Mouse (Mus musculus) G1E (cell line): ENCODE measurements at regions not wholly inside any gene's neighbourhood (a gene's known extent, or its start where the extent isn't known, plus 50 kb on each side); places are given as distances from the start of the nearest gene placed in this dataset.
A peak's percentile ranks its signal among the peaks of the same experiment; 100 is the strongest.

ENCODE experiments used
- ATAC-seq: 2 replicates; pipeline ENCODE4 v1.8.0; 2016; ENCODE audit warnings: mild to moderate bottlenecking; ENCODE audit not compliant: insufficient number of reproducible peaks, poor library complexity, low FRiP score, severe bottlenecking; ENCODE audit errors: extremely low read depth
- DNase-seq: peaks from one replicate; pipeline ENCODE4 v3.0.0; 2012; ENCODE audit warnings: low spot score
- H3K27me3 ChIP-seq: 2 replicates; pipeline ENCODE4 v1.6.1; 2012; ENCODE audit warnings: mild to moderate bottlenecking, low read length, inconsistent platforms; ENCODE audit not compliant: insufficient read depth
- H3K36me3 ChIP-seq: replicated peaks from 2 replicates; pipeline ENCODE3; 2012; ENCODE audit warnings: mild to moderate bottlenecking, inconsistent platforms
- H3K4me1 ChIP-seq: 2 replicates; pipeline ENCODE4 v1.6.1; 2012; ENCODE audit warnings: low read depth, low read length, inconsistent platforms, mixed read lengths; ENCODE audit not compliant: insufficient read depth
- H3K4me3 ChIP-seq: 2 replicates; pipeline ENCODE4 v1.5.1; 2012; ENCODE audit warnings: low read depth, mild to moderate bottlenecking, inconsistent platforms, low read length, moderate library complexity, mixed read lengths
- H3K9me3 ChIP-seq: replicated peaks from 2 replicates; pipeline ENCODE4 v1.6.1; 2012; ENCODE audit warnings: inconsistent platforms
- CTCF ChIP-seq: IDR thresholded peaks from 2 replicates; pipeline ENCODE4 v1.5.1; 2012; ENCODE audit warnings: low read depth, low read length, inconsistent platforms, mixed read lengths
- GATA1 ChIP-seq: IDR thresholded peaks from 2 replicates; pipeline ENCODE4 v1.6.1; 2012; ENCODE audit warnings: borderline replicate concordance, low read length, inconsistent platforms, mixed read lengths
- GATA2 ChIP-seq: IDR thresholded peaks from 2 replicates; pipeline ENCODE4 v1.6.1; 2012; ENCODE audit warnings: low read depth, low read length, inconsistent platforms, borderline replicate concordance
- POLR2AphosphoS5 ChIP-seq: IDR thresholded peaks from 2 replicates; pipeline ENCODE4 v1.6.1; 2012; ENCODE audit warnings: low read depth, low read length, inconsistent platforms; ENCODE audit not compliant: insufficient replicate concordance
- TAL1 ChIP-seq: conservative IDR thresholded peaks from 2 replicates; pipeline ENCODE4 v1.6.1; 2012; ENCODE audit warnings: low read depth, low read length, inconsistent platforms, mixed read lengths

GRCm38 (mm10) chr4:125319343-125319742, 171.2 kb upstream of the Grik3 start:
- no peak for DNase-seq
- peaks cover 76% of the 10 kb centered on the region for H3K9me3 ChIP-seq
- no peak for ATAC-seq
- no peak overlapping the region for H3K4me3 ChIP-seq
- TF ChIP-seq POLR2AphosphoS5 (no peak), GATA2 (no peak), TAL1 (no peak), GATA1 (no peak), CTCF (no peak)
- no peaks in the 10 kb centered on the region for H3K4me1 ChIP-seq
- H3K36me3 ChIP-seq = no peaks in the 10 kb centered on the region
- no peaks in the 10 kb centered on the region for H3K27me3 ChIP-seq

GRCm38 (mm10) chr4:125318293-125318692, 172.2 kb upstream of the Grik3 start:
- H3K36me3 ChIP-seq = no peaks in the 10 kb centered on the region
- H3K4me3 ChIP-seq = no peak overlapping the region
- H3K4me1 ChIP-seq = no peaks in the 10 kb centered on the region
- DNase-seq = no peak
- peaks cover 81% of the 10 kb centered on the region for H3K9me3 ChIP-seq
- ATAC-seq = no peak
- H3K27me3 ChIP-seq = no peaks in the 10 kb centered on the region
- no peak for TF ChIP-seq POLR2AphosphoS5
- no peak for TF ChIP-seq GATA2
- no peak for TF ChIP-seq CTCF
- TF ChIP-seq TAL1 = no peak
- no peak for TF ChIP-seq GATA1

GRCm38 (mm10) chr4:125316876-125317275, 173.6 kb upstream of the Grik3 start:
- Histone ChIP-seq H3K9me3 (peaks cover 95% of the 10 kb centered on the region), H3K27me3 (no peaks in the 10 kb centered on the region), H3K4me3 (no peak overlapping the region), H3K4me1 (no peaks in the 10 kb centered on the region), H3K36me3 (no peaks in the 10 kb centered on the region)
- no peak for DNase-seq
- TF ChIP-seq GATA1 = no peak
- no peak for TF ChIP-seq CTCF
- no peak for TF ChIP-seq POLR2AphosphoS5
- no peak for TF ChIP-seq TAL1
- TF ChIP-seq GATA2 = no peak
- no peak for ATAC-seq

- ATAC-seq (no peak), DNase-seq (no peak)
- Histone ChIP-seq H3K4me1 (no peaks in the 10 kb centered on the region), H3K4me3 (peak overlapping the region; percentile 24; the same call in 1 of the 2 replicates), H3K9me3 (peaks cover 96% of the 10 kb centered on the region), H3K36me3 (no peaks in the 10 kb centered on the region), H3K27me3 (no peaks in the 10 kb centered on the region)
- no peak for TF ChIP-seq POLR2AphosphoS5
- no peak for TF ChIP-seq CTCF
- no peak for TF ChIP-seq GATA1
- no peak for TF ChIP-seq GATA2
- no peak for TF ChIP-seq TAL1
These were observed 174.7 kb upstream of the Grik3 start for GRCm38 (mm10) chr4:125315818-125316217.

- ATAC-seq (no peak), DNase-seq (no peak)
- Histone ChIP-seq H3K4me3 (no peak overlapping the region), H3K27me3 (no peaks in the 10 kb centered on the region), H3K9me3 (peaks cover 93% of the 10 kb centered on the region), H3K36me3 (no peaks in the 10 kb centered on the region), H3K4me1 (no peaks in the 10 kb centered on the region)
- TF ChIP-seq POLR2AphosphoS5 = no peak
- no peak for TF ChIP-seq GATA1
- TF ChIP-seq CTCF = no peak
- no peak for TF ChIP-seq TAL1
- no peak for TF ChIP-seq GATA2
These were observed 176.6 kb upstream of the Grik3 start for GRCm38 (mm10) chr4:125313892-125314291.

GRCm38 (mm10) chr4:125313252-125313651, 177.2 kb upstream of the Grik3 start:
- peaks cover 91% of the 10 kb centered on the region for H3K9me3 ChIP-seq
- H3K4me3 ChIP-seq = no peak overlapping the region
- no peaks in the 10 kb centered on the region for H3K27me3 ChIP-seq
- no peaks in the 10 kb centered on the region for H3K36me3 ChIP-seq
- no peaks in the 10 kb centered on the region for H3K4me1 ChIP-seq
- TF ChIP-seq TAL1 (no peak), POLR2AphosphoS5 (no peak), GATA2 (no peak), CTCF (no peak), GATA1 (no peak)
- ATAC-seq (no peak), DNase-seq (no peak)

GRCm38 (mm10) chr4:125308171-125308570, 180.5 kb upstream of the Zc3h12a start:
- Histone ChIP-seq H3K4me3 (no peak overlapping the region), H3K27me3 (no peaks in the 10 kb centered on the region), H3K9me3 (peaks cover 89% of the 10 kb centered on the region), H3K4me1 (no peaks in the 10 kb centered on the region), H3K36me3 (no peaks in the 10 kb centered on the region)
- TF ChIP-seq POLR2AphosphoS5 (no peak), TAL1 (no peak), GATA2 (no peak), GATA1 (no peak), CTCF (no peak)
- ATAC-seq (no peak), DNase-seq (no peak)
